Mouse (Mus musculus): ENCODE measurements around the gene Ifit2. TPM values are rescaled to one million over a fixed set of nuclear protein-coding genes. Genes with fewer than 3 reads are reported as not detected.

Gene Ifit2
- total and polyA plus RNA-seq, 3 experiments: 0.23 to 0.33 TPM; not detected in 1

DNA sequence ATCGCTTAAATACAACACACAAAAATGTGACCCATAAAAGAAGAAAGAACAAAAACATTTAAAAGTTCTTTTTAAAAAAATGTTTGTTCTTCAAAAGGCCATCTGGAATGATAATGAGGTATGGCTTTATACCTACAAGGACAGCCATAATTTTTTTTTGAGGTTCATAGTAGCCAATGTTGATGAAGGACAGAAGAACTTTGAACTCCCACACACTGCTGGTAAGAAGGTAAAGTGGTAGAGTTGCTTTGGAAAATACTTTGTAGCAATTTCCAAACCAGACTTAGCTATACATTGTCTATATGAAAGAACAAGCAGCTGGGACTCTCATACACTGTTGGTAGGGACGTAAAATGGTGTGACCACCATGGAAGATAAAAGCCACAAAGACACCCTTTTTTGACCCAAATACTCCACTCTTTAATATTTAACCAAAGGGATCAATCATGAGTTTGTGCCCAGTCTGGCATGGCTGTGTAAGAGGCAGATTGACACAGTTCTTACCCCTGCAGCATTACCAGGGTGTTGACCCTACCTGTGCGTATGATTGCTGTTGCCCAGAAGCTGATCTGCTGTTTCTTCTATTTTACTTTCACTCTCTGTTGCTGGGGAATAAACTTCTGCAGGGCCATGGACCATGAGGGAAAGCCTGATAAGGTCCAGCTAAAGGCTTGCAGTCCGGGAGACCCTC lies 18.3 kb upstream of the Ifit2 start:
- no peaks in the 10 kb centered on the region for H3K9me3 ChIP-seq (replicated peaks)
- TF ChIP-seq TAL1 (conservative IDR thresholded peaks at IDR 0.05; ENCODE audit: low read depth, low read length) (no peak), CTCF (IDR thresholded peaks at IDR 0.05; ENCODE audit: low read depth, low read length) (no peak), POLR2AphosphoS5 (IDR thresholded peaks at IDR 0.05; ENCODE audit: insufficient replicate concordance, low read depth, low read length) (no peak), GATA1 (IDR thresholded peaks at IDR 0.05; ENCODE audit: borderline replicate concordance, low read length) (no peak), GATA2 (IDR thresholded peaks at IDR 0.05; ENCODE audit: borderline replicate concordance, low read depth, low read length) (no peak)
- H3K27me3 ChIP-seq (ENCODE audit: insufficient read depth, low read length): peaks cover 6% of the 10 kb centered on the region; the same call in 1 of the 2 replicates
- no peaks in the 10 kb centered on the region for H3K4me1 ChIP-seq (ENCODE audit: insufficient read depth, low read depth, low read length)
- DNase-seq (ENCODE audit: low spot score): no peak
- H3K36me3 ChIP-seq (replicated peaks): no peaks in the 10 kb centered on the region
- no peak for ATAC-seq (ENCODE audit: extremely low read depth, insufficient number of reproducible peaks, low FRiP score, poor library complexity, severe bottlenecking)
- no peak overlapping the region for H3K4me3 ChIP-seq (ENCODE audit: low read depth, low read length)

DNA sequence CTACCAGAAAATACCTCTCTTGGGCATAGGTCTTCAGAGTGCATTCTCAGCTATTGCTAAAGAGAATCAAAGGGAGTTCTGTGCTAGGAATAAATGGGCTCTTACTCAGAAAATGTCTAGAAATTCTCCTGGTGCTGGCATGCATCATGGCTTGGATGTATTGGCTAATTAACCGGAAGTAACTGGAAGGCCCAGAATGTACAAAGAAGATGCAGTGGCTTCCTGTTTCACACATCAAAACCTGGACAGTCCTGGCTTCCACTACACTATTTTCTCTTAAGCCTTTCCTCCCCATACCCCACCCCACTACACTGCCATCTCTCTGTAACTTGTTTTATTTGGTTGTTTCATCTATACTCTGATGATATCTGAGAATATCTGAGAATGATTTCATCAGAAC lies 11.1 kb upstream of the Ifit2 start:
- TF ChIP-seq TAL1 (conservative IDR thresholded peaks at IDR 0.05; ENCODE audit: low read depth, low read length) (no peak), CTCF (IDR thresholded peaks at IDR 0.05; ENCODE audit: low read depth, low read length) (no peak), GATA1 (IDR thresholded peaks at IDR 0.05; ENCODE audit: borderline replicate concordance, low read length) (no peak), POLR2AphosphoS5 (IDR thresholded peaks at IDR 0.05; ENCODE audit: insufficient replicate concordance, low read depth, low read length) (no peak), GATA2 (IDR thresholded peaks at IDR 0.05; ENCODE audit: borderline replicate concordance, low read depth, low read length) (no peak)
- no peaks in the 10 kb centered on the region for H3K9me3 ChIP-seq (replicated peaks)
- ATAC-seq (ENCODE audit: extremely low read depth, insufficient number of reproducible peaks, low FRiP score, poor library complexity, severe bottlenecking) (no peak), DNase-seq (ENCODE audit: low spot score) (no peak)
- H3K27me3 ChIP-seq (ENCODE audit: insufficient read depth, low read length): no peaks in the 10 kb centered on the region
- H3K4me1 ChIP-seq (ENCODE audit: insufficient read depth, low read depth, low read length): no peaks in the 10 kb centered on the region
- H3K36me3 ChIP-seq (replicated peaks): no peaks in the 10 kb centered on the region
- H3K4me3 ChIP-seq (ENCODE audit: low read depth, low read length): no peak overlapping the region

DNA sequence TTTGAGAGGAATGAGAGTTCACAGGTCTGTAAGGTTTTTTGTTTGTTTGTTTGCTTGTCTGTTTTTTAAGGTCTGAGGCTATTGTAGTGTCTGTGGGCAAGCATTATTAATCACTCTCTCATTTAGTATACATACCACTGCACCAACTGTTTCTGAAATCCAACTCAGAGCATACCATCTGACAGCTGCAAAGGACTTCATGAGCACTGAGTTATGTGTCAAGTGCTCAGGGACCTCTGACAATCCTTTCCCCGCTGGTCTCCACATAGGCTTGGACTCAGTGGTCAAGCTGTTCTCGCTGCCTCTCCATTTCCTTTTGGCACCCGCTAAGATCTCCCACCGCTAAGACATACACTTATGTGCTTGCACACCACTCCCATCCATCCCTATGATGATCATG lies 4.3 kb upstream of the Ifit2 start:
- H3K36me3 ChIP-seq (replicated peaks): no peaks in the 10 kb centered on the region
- DNase-seq (ENCODE audit: low spot score) (no peak), ATAC-seq (ENCODE audit: extremely low read depth, insufficient number of reproducible peaks, low FRiP score, poor library complexity, severe bottlenecking) (no peak)
- no peaks in the 10 kb centered on the region for H3K9me3 ChIP-seq (replicated peaks)
- TF ChIP-seq TAL1 (conservative IDR thresholded peaks at IDR 0.05; ENCODE audit: low read depth, low read length): no peak
- TF ChIP-seq GATA2 (IDR thresholded peaks at IDR 0.05; ENCODE audit: borderline replicate concordance, low read depth, low read length): no peak
- TF ChIP-seq CTCF (IDR thresholded peaks at IDR 0.05; ENCODE audit: low read depth, low read length): no peak
- TF ChIP-seq POLR2AphosphoS5 (IDR thresholded peaks at IDR 0.05; ENCODE audit: insufficient replicate concordance, low read depth, low read length): no peak
- TF ChIP-seq GATA1 (IDR thresholded peaks at IDR 0.05; ENCODE audit: borderline replicate concordance, low read length): no peak
- peaks cover 6% of the 10 kb centered on the region for H3K4me1 ChIP-seq (ENCODE audit: insufficient read depth, low read depth, low read length)
- H3K27me3 ChIP-seq (ENCODE audit: insufficient read depth, low read length): peaks cover 12% of the 10 kb centered on the region
- no peak overlapping the region for H3K4me3 ChIP-seq (ENCODE audit: low read depth, low read length)

DNA sequence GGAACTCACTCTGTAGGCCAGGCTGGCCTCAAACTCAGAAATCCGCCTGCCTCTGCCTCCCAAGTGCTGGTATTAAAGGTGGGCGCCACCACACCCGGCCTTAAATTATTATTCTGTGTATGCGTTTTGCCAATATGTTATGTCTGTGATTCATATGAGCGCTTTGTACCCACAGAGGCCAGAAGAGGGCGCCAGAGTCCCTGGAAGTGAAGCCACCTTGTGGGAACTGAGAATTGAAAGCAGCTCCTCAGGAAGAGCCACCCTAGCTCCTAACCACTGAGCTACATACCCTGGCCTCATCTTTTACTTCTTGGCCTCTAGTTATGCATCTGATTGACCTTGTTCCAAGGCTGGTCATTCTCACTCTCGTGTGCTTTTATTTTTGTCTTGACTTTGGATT lies 2.5 kb upstream of the Ifit2 start:
- no peak for DNase-seq (ENCODE audit: low spot score)
- H3K27me3 ChIP-seq (ENCODE audit: insufficient read depth, low read length): peaks cover 12% of the 10 kb centered on the region
- ATAC-seq (ENCODE audit: extremely low read depth, insufficient number of reproducible peaks, low FRiP score, poor library complexity, severe bottlenecking): no peak; the same call in 1 of the 2 replicates

DNA sequence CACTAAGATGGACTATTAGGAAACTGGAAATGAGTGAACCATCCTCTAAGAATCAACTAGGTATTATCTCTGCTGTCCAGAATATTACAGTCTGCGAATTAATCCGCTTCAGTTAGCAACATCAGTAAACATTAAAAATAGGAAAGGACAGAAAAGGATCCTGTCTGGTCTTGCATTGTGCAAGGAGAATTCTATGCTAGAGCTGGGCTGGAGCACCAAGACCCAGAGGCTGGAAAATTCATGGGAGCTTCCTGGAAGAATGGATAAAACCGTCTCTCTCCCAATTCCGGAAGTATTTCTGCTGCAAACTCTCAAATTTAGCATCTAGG lies 325 bp upstream of the Ifit2 start:
- TF ChIP-seq GATA1 (IDR thresholded peaks at IDR 0.05; ENCODE audit: borderline replicate concordance, low read length) (no peak), GATA2 (IDR thresholded peaks at IDR 0.05; ENCODE audit: borderline replicate concordance, low read depth, low read length) (no peak), TAL1 (conservative IDR thresholded peaks at IDR 0.05; ENCODE audit: low read depth, low read length) (no peak), CTCF (IDR thresholded peaks at IDR 0.05; ENCODE audit: low read depth, low read length) (no peak), POLR2AphosphoS5 (IDR thresholded peaks at IDR 0.05; ENCODE audit: insufficient replicate concordance, low read depth, low read length) (no peak)
- no peak for ATAC-seq (ENCODE audit: extremely low read depth, insufficient number of reproducible peaks, low FRiP score, poor library complexity, severe bottlenecking)
- H3K36me3 ChIP-seq (replicated peaks): no peaks in the 10 kb centered on the region
- peaks cover 12% of the 10 kb centered on the region for H3K27me3 ChIP-seq (ENCODE audit: insufficient read depth, low read length)
- no peaks in the 10 kb centered on the region for H3K9me3 ChIP-seq (replicated peaks)
- DNase-seq (ENCODE audit: low spot score): no peak
- H3K4me3 ChIP-seq (ENCODE audit: low read depth, low read length): no peak overlapping the region
- H3K4me1 ChIP-seq (ENCODE audit: insufficient read depth, low read depth, low read length): peaks cover 6% of the 10 kb centered on the region

More for the DNA sequence above, 2.5 kb upstream of the Ifit2 start:
- Histone ChIP-seq H3K4me3 (ENCODE audit: low read depth, low read length) (no peak overlapping the region), H3K36me3 (replicated peaks) (no peaks in the 10 kb centered on the region), H3K9me3 (replicated peaks) (no peaks in the 10 kb centered on the region), H3K4me1 (ENCODE audit: insufficient read depth, low read depth, low read length) (peaks cover 6% of the 10 kb centered on the region)
- peak; percentile 56 for TF ChIP-seq CTCF (IDR thresholded peaks at IDR 0.05; ENCODE audit: low read depth, low read length)
- no peak for TF ChIP-seq TAL1 (conservative IDR thresholded peaks at IDR 0.05; ENCODE audit: low read depth, low read length)

DNA sequence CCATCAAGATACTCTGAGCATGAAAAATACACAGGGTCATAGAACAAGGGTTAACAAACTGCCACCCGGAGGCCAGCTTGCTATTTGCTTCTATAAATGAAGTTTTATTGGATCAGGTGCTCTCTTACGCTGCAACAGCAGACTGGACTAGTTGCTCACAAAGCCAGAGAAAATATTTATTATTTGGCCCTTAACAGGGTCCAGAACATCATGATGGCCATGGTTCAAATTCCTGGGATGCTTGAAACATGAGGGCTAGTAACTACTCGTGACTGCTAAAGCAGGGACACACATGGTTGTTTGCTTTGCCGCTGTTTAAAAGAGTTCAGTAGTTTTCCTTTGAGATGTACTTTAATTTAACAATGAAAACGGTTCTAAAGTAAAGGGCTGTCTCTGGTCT lies 1.5 kb downstream of the Ifit2 start:
- no peak for DNase-seq (ENCODE audit: low spot score)
- no peaks in the 10 kb centered on the region for H3K36me3 ChIP-seq (replicated peaks)
- no peaks in the 10 kb centered on the region for H3K9me3 ChIP-seq (replicated peaks)
- no peak for TF ChIP-seq CTCF (IDR thresholded peaks at IDR 0.05; ENCODE audit: low read depth, low read length)
- TF ChIP-seq POLR2AphosphoS5 (IDR thresholded peaks at IDR 0.05; ENCODE audit: insufficient replicate concordance, low read depth, low read length): no peak
- no peak for TF ChIP-seq GATA1 (IDR thresholded peaks at IDR 0.05; ENCODE audit: borderline replicate concordance, low read length)
- no peak for TF ChIP-seq TAL1 (conservative IDR thresholded peaks at IDR 0.05; ENCODE audit: low read depth, low read length)
- no peak for TF ChIP-seq GATA2 (IDR thresholded peaks at IDR 0.05; ENCODE audit: borderline replicate concordance, low read depth, low read length)
- peaks cover 12% of the 10 kb centered on the region for H3K27me3 ChIP-seq (ENCODE audit: insufficient read depth, low read length)
- no peak overlapping the region for H3K4me3 ChIP-seq (ENCODE audit: low read depth, low read length)
- ATAC-seq (ENCODE audit: extremely low read depth, insufficient number of reproducible peaks, low FRiP score, poor library complexity, severe bottlenecking): no peak
- H3K4me1 ChIP-seq (ENCODE audit: insufficient read depth, low read depth, low read length): peaks cover 6% of the 10 kb centered on the region
